Mouse (Mus musculus) liver, adult (tissue): ENCODE data around the gene Cxcl14.

Experiments
- GATA4 ChIP-seq: IDR thresholded peaks from 2 replicates; pipeline ENCODE4 v1.6.1; 2014; ENCODE audit warnings: mild to moderate bottlenecking, low read length; ENCODE audit not compliant: insufficient replicate concordance

Cxcl14 gene

GRCm38 (mm10) chr13:56315201-56315600, 18.9 kb upstream of the Cxcl14 start:
- no peak for TF ChIP-seq GATA4

GRCm38 (mm10) chr13:56305058-56305457, 8.7 kb upstream of the Cxcl14 start:
- TF ChIP-seq GATA4 = no peak

- TF ChIP-seq GATA4 = no peak
Observed at GRCm38 (mm10) chr13:56304453-56304852, 8.1 kb upstream of the Cxcl14 start.

GRCm38 (mm10) chr13:56299336-56299735, 3.0 kb upstream of the Cxcl14 start:
- no peak for TF ChIP-seq GATA4

- TF ChIP-seq GATA4 = no peak
Observed at GRCm38 (mm10) chr13:56296659-56297020, 289 bp upstream of the Cxcl14 start.

GRCm38 (mm10) chr13:56295586-56295942, 787 bp downstream of the Cxcl14 start:
- no peak for TF ChIP-seq GATA4

- TF ChIP-seq GATA4 = no peak
Observed at GRCm38 (mm10) chr13:56294908-56295307, 1.4 kb downstream of the Cxcl14 start.

GRCm38 (mm10) chr13:56289998-56290397, 6.4 kb downstream of the Cxcl14 start:
- no peak for TF ChIP-seq GATA4

GRCm38 (mm10) chr13:56289261-56289660, 7.1 kb downstream of the Cxcl14 start:
- TF ChIP-seq GATA4 = no peak

GRCm38 (mm10) chr13:56288601-56289000, 7.8 kb downstream of the Cxcl14 start:
- no peak for TF ChIP-seq GATA4

GRCm38 (mm10) chr13:56287091-56287490, 9.3 kb downstream of the Cxcl14 start:
- TF ChIP-seq GATA4 = no peak

GRCm38 (mm10) chr13:56283321-56283720, 13.0 kb downstream of the Cxcl14 start:
- no peak for TF ChIP-seq GATA4

- TF ChIP-seq GATA4 = no peak
Observed at GRCm38 (mm10) chr13:56280356-56280755, 16.0 kb downstream of the Cxcl14 start.

GRCm38 (mm10) chr13:56279439-56279838, 16.9 kb downstream of the Cxcl14 start:
- TF ChIP-seq GATA4 = peak; percentile 23; the same call in 1 of the 2 replicates

GRCm38 (mm10) chr13:56275171-56275570, 21.2 kb downstream of the Cxcl14 start:
- no peak for TF ChIP-seq GATA4

GRCm38 (mm10) chr13:56270124-56270523, 26.2 kb downstream of the Cxcl14 start:
- no peak for TF ChIP-seq GATA4

GRCm38 (mm10) chr13:56267396-56267795, 29.0 kb downstream of the Cxcl14 start:
- no peak for TF ChIP-seq GATA4

GRCm38 (mm10) chr13:56266435-56266834, 29.9 kb downstream of the Cxcl14 start:
- no peak for TF ChIP-seq GATA4

- TF ChIP-seq GATA4 = no peak
Observed at GRCm38 (mm10) chr13:56265661-56266060, 30.7 kb downstream of the Cxcl14 start.

- TF ChIP-seq GATA4 = no peak
Observed at GRCm38 (mm10) chr13:56262269-56262668, 34.1 kb downstream of the Cxcl14 start.
